Mouse (Mus musculus): Measurements from ENCODE around the gene Il20.

- no peak for TF ChIP-seq POLR2A (IDR thresholded peaks at IDR 0.05; ENCODE audit: insufficient read depth, low read depth, low read length)
- no peak for TF ChIP-seq CTCF (IDR thresholded peaks at IDR 0.05)
These were observed 28.9 kb upstream of the Il20 start, which contains the start of gene Il19 for GRCm38 (mm10) chr1:130940065-130940687.

Data from heart, adult 2 months (tissue).